Mouse (Mus musculus) right cerebral cortex, postnatal 4 days (tissue): ENCODE data around the gene Arel1.

ENCODE experiments used
- DNase-seq: peaks from one replicate; pipeline ENCODE4 v3.0.0-alpha.2; 2022

The Arel1 gene

GRCm38 (mm10) chr12:84907024-84907626 lies 63.6 kb downstream of the Arel1 start:
- no peak for DNase-seq

GRCm38 (mm10) chr12:84904399-84904798 lies 66.3 kb downstream of the Arel1 start:
- DNase-seq, result no peak

GRCm38 (mm10) chr12:84900317-84900716 lies 70.4 kb downstream of the Arel1 start:
- DNase-seq, result no peak

- no peak for DNase-seq
Observed at GRCm38 (mm10) chr12:84897322-84897721, 73.4 kb downstream of the Arel1 start.

- DNase-seq, result no peak
Observed at GRCm38 (mm10) chr12:84896235-84896634, 74.5 kb downstream of the Arel1 start.

- no peak for DNase-seq
Observed at GRCm38 (mm10) chr12:84893648-84894628, 76.8 kb downstream of the Arel1 start.

- no peak for DNase-seq
Observed at GRCm38 (mm10) chr12:84890289-84890688, 80.4 kb downstream of the Arel1 start.

GRCm38 (mm10) chr12:84885107-84885876 lies 85.4 kb downstream of the Arel1 start:
- no peak for DNase-seq

GRCm38 (mm10) chr12:84884423-84885076 lies 86.2 kb downstream of the Arel1 start:
- no peak for DNase-seq

- no peak for DNase-seq
Observed at GRCm38 (mm10) chr12:84882796-84883195, 87.9 kb downstream of the Arel1 start.

- DNase-seq, result no peak
Observed at GRCm38 (mm10) chr12:84880091-84880490, 90.6 kb downstream of the Arel1 start.

- peak; percentile 79 for DNase-seq
Observed at GRCm38 (mm10) chr12:84876481-84877121, 94.1 kb downstream of the Arel1 start, which contains the start of gene Ltbp2. Ltbp2 (minus strand) TSS chr12:84876532.

- peak; percentile 21 for DNase-seq
Observed at GRCm38 (mm10) chr12:84875761-84876480, 94.8 kb downstream of the Arel1 start.

- no peak for DNase-seq
Observed at GRCm38 (mm10) chr12:84873434-84873833, 97.3 kb downstream of the Arel1 start.

GRCm38 (mm10) chr12:84872310-84872709 lies 98.4 kb downstream of the Arel1 start:
- DNase-seq, result no peak
